Mouse (Mus musculus) layer of hippocampus, adult 9-10 months (tissue): ENCODE data around the gene Rrp7a.

ENCODE experiments used
- DNase-seq: peaks from one replicate; pipeline ENCODE4 v3.0.0; 2022; ENCODE audit warnings: low spot score

Gene Rrp7a

DNA sequence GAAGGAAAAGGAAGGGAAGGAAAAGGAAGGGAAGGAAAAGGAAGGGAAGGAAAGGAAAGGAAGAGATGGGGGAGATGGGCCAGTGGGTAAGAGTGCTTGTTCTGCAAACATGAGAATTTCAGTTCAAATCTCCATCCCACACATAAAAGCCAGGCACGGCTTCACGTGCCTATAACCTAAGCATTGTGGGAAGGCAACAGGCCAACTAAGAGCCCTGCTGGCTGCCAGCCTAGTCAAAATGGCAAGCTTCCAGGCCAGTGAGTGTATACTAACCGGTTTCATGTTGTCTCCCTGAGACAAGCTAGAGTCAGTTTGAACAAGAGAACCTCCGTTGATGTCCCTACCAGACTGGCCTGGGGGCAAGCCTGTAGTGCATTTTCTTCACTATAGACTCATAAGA, 57.1 kb downstream of the Rrp7a start:
- peak; percentile 51 for DNase-seq
